23 mouse cellular contexts compared by ENCODE assay signal in genomic region chr12:27293208-27293607, GRCm38 (mm10). TPM values are rescaled to one million over a fixed set of nuclear protein-coding genes. Genes with fewer than 3 reads are reported as not detected.
DNase-seq lines count a peak whose midpoint lies in the region; ATAC-seq and TF ChIP-seq lines count a peak whose summit lies in the region.
"Had no signal": no experiment of that assay in that cellular context is flagged by ENCODE, and none has a peak within 500 bp of the region (broad histone marks: within the 10 kb centered on the region; RNA-seq: fewer than 3 reads in every experiment).

No protein-coding gene starts in this region.

- H3K4me2 ChIP-seq in hindbrain, postnatal 0 days (ENCODE audit: low read depth, low read length) = no peak overlapping the region
- no peak overlapping the region for H3K4me2 ChIP-seq in neural tube, embryonic 13.5 days
- no peak overlapping the region for H3K4me2 ChIP-seq in neural tube, embryonic 15.5 days
- H3K4me2 ChIP-seq in lung, postnatal 0 days (replicated peaks; ENCODE audit: low read depth, low read length) = no peak overlapping the region
- H3K4me2 ChIP-seq: embryonic facial prominence, embryonic 12.5 days; heart, embryonic 15.5 days had no signal

- H3K4me1 ChIP-seq in hindbrain, embryonic 10.5 days (replicated peaks) = peaks cover 32% of the 10 kb centered on the region
- H3K4me1 ChIP-seq in hindbrain, postnatal 0 days (ENCODE audit: insufficient read depth, low read length) = no peaks in the 10 kb centered on the region
- peaks cover 33% of the 10 kb centered on the region for H3K4me1 ChIP-seq in neural tube, embryonic 13.5 days (replicated peaks)
- peaks cover 12% of the 10 kb centered on the region for H3K4me1 ChIP-seq in neural tube, embryonic 15.5 days
- no peaks in the 10 kb centered on the region for H3K4me1 ChIP-seq in lung, postnatal 0 days (ENCODE audit: insufficient read depth, low read depth, low read length)

- peak overlapping the region; percentile 66 for H3K27ac ChIP-seq in hindbrain, embryonic 10.5 days
- H3K27ac ChIP-seq in hindbrain, postnatal 0 days = no peak overlapping the region
- peak overlapping the region; percentile 59 for H3K27ac ChIP-seq in neural tube, embryonic 13.5 days (replicated peaks)
- no peak overlapping the region for H3K27ac ChIP-seq in neural tube, embryonic 15.5 days (replicated peaks)
- H3K27ac ChIP-seq in lung, postnatal 0 days (ENCODE audit: low read length) = no peak overlapping the region
- H3K27ac ChIP-seq: embryonic facial prominence, embryonic 12.5 days; heart, embryonic 15.5 days; kidney, postnatal 0 days; left cerebral cortex, adult 2 months had no signal

- no peaks in the 10 kb centered on the region for H3K9me3 ChIP-seq in hindbrain, embryonic 10.5 days
- no peaks in the 10 kb centered on the region for H3K9me3 ChIP-seq in hindbrain, postnatal 0 days (ENCODE audit: low read length)
- no peaks in the 10 kb centered on the region for H3K9me3 ChIP-seq in neural tube, embryonic 13.5 days
- no peaks in the 10 kb centered on the region for H3K9me3 ChIP-seq in neural tube, embryonic 15.5 days (replicated peaks)
- H3K9me3 ChIP-seq in lung, postnatal 0 days (ENCODE audit: low read length) = no peaks in the 10 kb centered on the region
- H3K9me3 ChIP-seq: embryonic facial prominence, embryonic 12.5 days; heart, embryonic 15.5 days had no signal

- H3K4me3 ChIP-seq in hindbrain, embryonic 10.5 days = no peak overlapping the region
- no peak overlapping the region for H3K4me3 ChIP-seq in hindbrain, postnatal 0 days (ENCODE audit: low read length)
- H3K4me3 ChIP-seq in neural tube, embryonic 13.5 days = no peak overlapping the region
- no peak overlapping the region for H3K4me3 ChIP-seq in neural tube, embryonic 15.5 days (replicated peaks)
- no peak overlapping the region for H3K4me3 ChIP-seq in lung, postnatal 0 days (ENCODE audit: low read depth, low read length)
- H3K4me3 ChIP-seq: embryonic facial prominence, embryonic 12.5 days; heart, embryonic 15.5 days; left cerebral cortex, adult 2 months had no signal

- ATAC-seq in hindbrain, postnatal 0 days = no peak
- ATAC-seq in neural tube, embryonic 13.5 days (ENCODE audit: low read depth) = no peak
- ATAC-seq in neural tube, embryonic 15.5 days (ENCODE audit: low FRiP score) = no peak; the same call in 1 of the 2 replicates
- ATAC-seq in lung, postnatal 0 days = no peak
- ATAC-seq: forebrain, postnatal 0 days; inflammation-experienced regulatory T-cells, adult 6 months had no signal

- no peak for TF ChIP-seq EP300 in lung, postnatal 0 days (IDR thresholded peaks at IDR 0.05)

- H3K9ac ChIP-seq in hindbrain, postnatal 0 days (replicated peaks; ENCODE audit: low read length) = no peak overlapping the region
- no peak overlapping the region for H3K9ac ChIP-seq in neural tube, embryonic 13.5 days
- no peak overlapping the region for H3K9ac ChIP-seq in neural tube, embryonic 15.5 days (replicated peaks)
- no peak overlapping the region for H3K9ac ChIP-seq in lung, postnatal 0 days (replicated peaks; ENCODE audit: low read depth)
- H3K9ac ChIP-seq: embryonic facial prominence, embryonic 12.5 days; forebrain, postnatal 0 days; heart, embryonic 15.5 days had no signal

- no peak for TF ChIP-seq CTCF in hindbrain, postnatal 0 days (IDR thresholded peaks at IDR 0.05; ENCODE audit: low read depth)
- TF ChIP-seq CTCF in lung, postnatal 0 days (IDR thresholded peaks at IDR 0.05) = no peak

- H3K36me3 ChIP-seq in hindbrain, embryonic 10.5 days = no peaks in the 10 kb centered on the region
- no peaks in the 10 kb centered on the region for H3K36me3 ChIP-seq in hindbrain, postnatal 0 days (ENCODE audit: insufficient read depth, low read length)
- H3K36me3 ChIP-seq in neural tube, embryonic 13.5 days = no peaks in the 10 kb centered on the region
- H3K36me3 ChIP-seq in neural tube, embryonic 15.5 days = no peaks in the 10 kb centered on the region
- H3K36me3 ChIP-seq in lung, postnatal 0 days (ENCODE audit: insufficient read depth, low read length) = no peaks in the 10 kb centered on the region
- H3K36me3 ChIP-seq: embryonic facial prominence, embryonic 12.5 days; heart, embryonic 15.5 days had no signal

- peak; percentile 10 for DNase-seq in embryo, embryonic 10 days (ENCODE audit: low spot score)
- no peak for DNase-seq in embryo, embryonic 10.5 days (ENCODE audit: low spot score)
- peak; percentile 17 for DNase-seq in hindbrain, embryonic 10.5 days (ENCODE audit: low spot score)
- no peak for DNase-seq in hindbrain, postnatal 0 days (ENCODE audit: low spot score)
- no peak for DNase-seq in lung, postnatal 0 days (ENCODE audit: low spot score)
- no peak for DNase-seq in heart, adult 18-20 months
- DNase-seq: adrenal gland, postnatal 10 days; cerebellum, adult 8-10 months; cerebellum, postnatal 36 days; forebrain, postnatal 0 days; gastrocnemius, postnatal 14 days; heart, postnatal 36 days; kidney, adult 2 months; lung, postnatal 10 days; thymus, postnatal 14 days had no signal

- 30% methylated on average over 1 of the region's 1 CpGs for WGBS in hindbrain, embryonic 10.5 days
- WGBS in hindbrain, postnatal 0 days = 54% methylated on average over 1 of the region's 1 CpGs
- 8% methylated on average over 1 of the region's 1 CpGs for WGBS in neural tube, embryonic 13.5 days
- WGBS in neural tube, embryonic 15.5 days = 22% methylated on average over 1 of the region's 1 CpGs
- 74% methylated on average over 1 of the region's 1 CpGs for WGBS in lung, postnatal 0 days

- no peaks in the 10 kb centered on the region for H3K27me3 ChIP-seq in hindbrain, embryonic 10.5 days (ENCODE audit: insufficient read depth, poor library complexity, severe bottlenecking)
- H3K27me3 ChIP-seq in hindbrain, postnatal 0 days (ENCODE audit: insufficient read depth, low read length) = no peaks in the 10 kb centered on the region
- no peaks in the 10 kb centered on the region for H3K27me3 ChIP-seq in neural tube, embryonic 13.5 days
- H3K27me3 ChIP-seq in neural tube, embryonic 15.5 days (replicated peaks) = no peaks in the 10 kb centered on the region
- H3K27me3 ChIP-seq in lung, postnatal 0 days (replicated peaks; ENCODE audit: insufficient read depth, low read length) = no peaks in the 10 kb centered on the region
- H3K27me3 ChIP-seq: embryonic facial prominence, embryonic 12.5 days; heart, embryonic 15.5 days had no signal

RNA-seq across cellular contexts. Expression of gene Sox11, which starts 49.2 kb away (rescaled TPM):
- polyA plus RNA-seq in hindbrain, embryonic 10.5 days (2016; fragmentation: Nextera tagmentation; extraction: Ambion mirVana) = 295 and 388 TPM in 2 replicates
- total RNA-seq in hindbrain, postnatal 0 days (2014; rRNA removed) = 95.5 and 101 TPM in 2 replicates
- 92.9 and 97.8 TPM in 2 replicates for polyA plus RNA-seq in hindbrain, postnatal 0 days (2015; fragmentation: Nextera tagmentation; extraction: Ambion mirVana)
- 512 and 534 TPM in 2 replicates for polyA plus RNA-seq in neural tube, embryonic 13.5 days (2015; fragmentation: Nextera tagmentation; extraction: Ambion mirVana)
- 156 and 197 TPM in 2 replicates for polyA plus RNA-seq in neural tube, embryonic 15.5 days (2015; fragmentation: Nextera tagmentation; extraction: Ambion mirVana)
- 9.2 and 11.3 TPM in 2 replicates for polyA plus RNA-seq in lung, postnatal 0 days (2015; fragmentation: Nextera tagmentation; extraction: Ambion mirVana)
- not detected for total RNA-seq in heart, adult 18-20 months (2021)
- total RNA-seq: liver, adult 2 months had no signal
- polyA plus RNA-seq: inflammation-experienced regulatory T-cells, adult 6 months; liver, adult 2 months had no signal

Comparison
In these comparisons a context has a peak if more than half of its experiments do, and no peak if none do; other contexts are left out.
1. DNase-seq: peak in embryo, embryonic 10 days (single experiment) and hindbrain, embryonic 10.5 days (single experiment); none in embryo, embryonic 10.5 days (single experiment), hindbrain, postnatal 0 days (single experiment), lung, postnatal 0 days (single experiment) and heart, adult 18-20 months (0 of 2).
2. H3K27ac ChIP-seq: peak in hindbrain, embryonic 10.5 days (single experiment) and neural tube, embryonic 13.5 days (single experiment); none in hindbrain, postnatal 0 days (single experiment), neural tube, embryonic 15.5 days (single experiment) and lung, postnatal 0 days (single experiment).